Mouse (Mus musculus) liver (tissue): ENCODE data around the gene Ccdc38.
A peak's percentile ranks its signal among the peaks of the same experiment; 100 is the strongest.

Experiments used
- DNase-seq: peaks from one replicate; pipeline ENCODE4 v3.0.0-alpha.2; 2020; ENCODE audit warnings: mixed read lengths

The Ccdc38 gene

DNA sequence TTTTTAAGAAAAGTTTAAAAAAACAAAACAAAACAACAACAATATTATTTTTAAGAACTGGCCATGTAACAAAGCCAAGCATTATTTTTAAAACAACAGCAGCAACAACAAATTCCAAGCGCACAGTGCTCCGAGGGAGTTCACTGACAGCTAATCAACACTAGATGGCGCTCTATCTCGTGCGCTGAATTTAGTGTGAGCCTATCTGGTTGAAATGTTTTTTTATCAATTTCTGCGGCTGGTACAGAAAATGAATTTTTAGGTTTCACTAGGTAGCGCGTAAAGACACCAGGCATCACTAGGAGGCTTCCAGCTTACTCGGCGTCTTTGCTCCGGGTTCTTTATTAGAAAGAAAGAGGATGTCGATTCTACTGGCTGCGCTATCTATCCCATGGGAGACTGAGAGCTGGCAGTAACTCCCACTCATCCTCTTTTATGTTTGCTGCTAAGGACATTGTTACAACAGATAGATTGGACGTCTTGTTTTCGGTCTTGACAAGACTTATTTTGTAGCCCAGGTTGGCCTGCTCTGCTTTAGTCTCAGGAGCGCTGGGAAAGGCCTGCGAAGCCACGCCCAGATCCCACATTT is 71.1 kb downstream of the Ccdc38 start:
- peak; percentile 41 for DNase-seq

DNA sequence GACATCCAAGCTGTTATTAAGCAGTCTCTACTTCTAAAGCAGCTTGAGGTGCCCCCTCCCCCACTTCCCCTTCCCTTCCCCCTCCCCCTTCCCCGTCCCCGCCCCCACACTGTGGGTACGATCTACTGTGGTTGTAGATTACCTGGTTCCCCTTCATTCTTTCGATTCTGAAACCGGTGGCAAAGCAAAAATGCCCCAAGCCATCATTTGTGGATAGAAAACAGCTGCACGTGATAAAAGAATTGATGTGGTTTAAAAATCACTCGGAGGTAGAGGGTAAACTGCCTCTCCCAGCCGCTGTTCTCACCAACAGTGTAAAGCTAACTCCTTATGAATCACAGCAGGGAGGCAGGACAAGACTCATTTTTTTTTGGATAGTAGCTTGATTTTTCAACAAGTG is 74.4 kb downstream of the Ccdc38 start:
- DNase-seq: no peak

DNA sequence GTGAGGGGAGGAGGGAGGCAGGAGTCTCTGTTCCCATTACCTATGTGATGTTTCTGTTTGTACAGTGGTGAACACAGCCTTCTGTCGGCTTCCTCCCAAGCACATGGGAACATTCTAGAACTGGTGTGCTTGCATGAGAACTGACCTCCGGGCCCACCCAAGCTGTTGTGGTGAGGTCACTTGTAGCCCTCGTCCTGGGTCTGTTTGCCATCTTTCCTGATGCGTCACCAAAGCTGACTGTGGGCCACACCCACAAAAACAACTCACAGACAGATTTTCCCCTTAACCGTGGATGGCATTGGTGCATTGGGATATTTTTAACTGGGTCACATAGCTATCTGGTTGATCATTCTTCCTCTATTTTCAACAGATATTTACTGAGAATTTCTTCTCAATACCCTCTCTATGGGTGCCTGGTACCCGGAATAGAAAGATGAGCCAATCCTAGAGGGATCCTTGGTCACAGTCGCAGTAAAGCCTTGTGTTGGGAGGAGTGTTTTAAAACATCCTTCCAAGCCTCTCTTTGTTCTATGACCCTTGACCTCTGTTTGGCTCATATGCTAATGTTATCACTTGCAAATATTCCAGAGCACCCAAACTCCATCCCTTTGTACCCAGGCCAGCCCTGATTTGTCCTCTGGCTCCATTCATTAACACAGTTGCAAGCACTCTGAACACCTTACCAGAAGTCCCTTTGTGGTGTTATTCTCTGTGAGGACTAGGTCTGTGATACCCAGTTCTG is 80.2 kb downstream of the Ccdc38 start:
- no peak for DNase-seq

DNA sequence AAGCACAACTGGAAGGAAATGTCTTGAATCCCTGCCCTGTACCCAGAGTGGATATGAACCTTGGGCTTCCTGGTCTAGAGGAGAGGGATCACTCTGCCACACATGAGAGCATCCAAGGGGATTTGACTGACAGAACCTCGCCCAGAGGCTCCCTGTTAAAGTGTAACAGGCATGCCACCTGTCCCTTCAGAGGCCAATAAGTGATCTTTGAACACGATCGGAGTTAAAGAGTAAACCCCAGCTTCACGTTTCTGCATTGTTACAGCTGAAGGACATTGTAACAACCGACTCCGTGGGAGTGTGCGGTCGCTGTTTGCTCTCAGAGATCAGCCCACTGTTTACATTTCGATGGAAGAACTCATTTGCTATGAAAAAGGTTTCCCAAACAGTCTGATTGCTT is 83.3 kb downstream of the Ccdc38 start:
- DNase-seq: no peak

DNA sequence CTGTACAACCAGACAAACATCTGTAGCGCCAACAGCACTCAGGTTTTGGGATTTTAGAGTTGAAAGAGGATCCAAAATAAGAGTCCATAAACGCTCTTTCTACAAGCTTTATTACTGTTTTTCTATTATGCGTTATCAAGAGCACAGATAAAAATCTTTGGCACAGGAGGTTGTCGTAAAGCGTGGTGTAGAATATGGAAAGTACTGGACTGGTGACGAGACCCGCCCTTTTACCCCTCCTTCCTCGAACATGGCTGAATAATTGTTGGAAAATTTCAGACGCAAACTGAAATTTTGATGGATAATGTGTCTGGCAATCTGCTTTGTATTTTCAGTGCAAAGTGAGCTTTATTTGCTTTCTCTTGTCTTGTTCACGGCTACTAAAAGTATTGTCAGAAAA is 83.7 kb downstream of the Ccdc38 start:
- DNase-seq: no peak

DNA sequence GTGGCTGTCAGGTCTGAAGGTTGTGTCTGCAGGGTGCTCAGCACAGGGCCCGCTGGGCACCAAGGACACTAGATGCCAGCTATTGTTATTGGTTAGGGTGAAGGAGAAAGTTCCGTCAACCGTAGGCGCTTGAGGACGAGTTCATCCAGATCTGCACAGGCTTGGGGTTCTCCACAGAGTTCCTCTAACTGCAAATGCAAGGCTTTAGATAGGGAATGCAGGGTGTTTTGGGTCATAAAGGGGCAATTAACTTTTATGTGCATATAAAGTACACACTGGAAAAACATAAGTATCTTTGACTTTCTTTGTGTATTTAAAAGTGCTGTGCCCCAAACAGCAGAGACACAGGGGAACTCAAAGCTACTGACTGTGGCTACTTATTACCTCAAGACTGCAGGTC is 89.9 kb downstream of the Ccdc38 start:
- no peak for DNase-seq

DNA sequence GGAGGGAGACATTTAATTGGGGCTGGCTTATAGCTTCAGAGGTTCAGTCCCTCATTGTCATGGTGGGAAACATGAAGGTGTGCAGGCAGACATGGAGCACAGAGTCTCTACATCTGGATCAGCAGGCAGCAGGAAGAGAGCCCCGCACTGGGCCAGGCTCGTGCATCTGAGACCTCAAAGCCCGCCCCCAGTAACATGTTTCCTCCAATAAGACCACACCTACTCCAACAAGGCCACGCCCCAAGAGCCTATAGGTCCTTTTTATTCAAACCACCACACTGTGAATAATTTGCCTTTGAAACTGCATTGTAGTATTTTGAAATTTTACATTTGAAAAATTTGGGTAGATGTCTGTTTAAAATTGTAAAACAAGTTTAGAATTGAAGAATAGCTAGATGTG is 91.7 kb downstream of the Ccdc38 start:
- no peak for DNase-seq

DNA sequence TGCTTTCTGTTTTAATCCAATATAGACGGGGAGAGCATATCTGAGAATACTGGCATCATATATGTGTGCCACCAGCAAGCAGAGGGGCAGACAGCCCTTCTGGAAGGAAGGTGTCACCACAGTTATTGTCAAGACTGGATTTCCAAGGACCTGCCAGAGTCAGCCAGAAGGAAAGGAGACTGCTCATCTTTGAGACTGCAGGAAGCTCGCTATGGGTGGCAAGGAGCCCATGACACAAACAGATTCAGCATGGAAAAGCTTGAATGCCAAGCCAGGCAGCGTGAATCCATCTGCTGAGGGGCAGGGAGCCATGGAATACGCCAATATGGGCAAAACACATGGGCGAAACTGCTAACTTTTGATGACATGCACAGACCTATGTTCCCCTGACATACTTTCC is 93.1 kb downstream of the Ccdc38 start:
- DNase-seq: no peak
